Mouse (Mus musculus) intestine, embryonic 14.5 days (tissue): ENCODE measurements at regions not wholly inside any gene's neighbourhood (a gene's known extent, or its start where the extent isn't known, plus 50 kb on each side); places are given as distances from the start of the nearest gene placed in this dataset.

Source experiments
- ATAC-seq: fragments of 200-750 bp; cut with Nextera tagmentation; replicated peaks from 2 replicates; pipeline ENCODE4 v1.8.0; 2017; ENCODE audit warnings: low read depth, moderate number of reproducible peaks, moderate TSS enrichment, moderate library complexity; ENCODE audit not compliant: low FRiP score, low TSS enrichment
- DNase-seq: peaks from one replicate; pipeline ENCODE4 v3.0.0-alpha.2; 2018; ENCODE audit warnings: low spot score
- H3K27ac ChIP-seq: fragments of 300-500 bp; sonication (generic); 2 replicates; pipeline ENCODE4 v1.5.1; 2014; ENCODE audit warnings: low read depth, mild to moderate bottlenecking, control low read depth
- H3K27me3 ChIP-seq: fragments of 300-500 bp; sonication (generic); replicated peaks from 2 replicates; pipeline ENCODE4 v1.6.1; 2014; ENCODE audit warnings: low read length, control low read depth; ENCODE audit not compliant: control insufficient read depth, insufficient read depth
- H3K36me3 ChIP-seq: fragments of 300-500 bp; sonication (generic); 2 replicates; pipeline ENCODE4 v1.6.1; 2014; ENCODE audit warnings: low read length, control low read depth; ENCODE audit not compliant: control insufficient read depth, insufficient read depth
- H3K4me1 ChIP-seq: fragments of 300-500 bp; sonication (generic); replicated peaks from 2 replicates; pipeline ENCODE4 v1.6.1; 2014; ENCODE audit warnings: low read length, control low read depth, mixed read lengths; ENCODE audit not compliant: control insufficient read depth, insufficient read depth
- H3K4me2 ChIP-seq: fragments of 300-500 bp; sonication (generic); 2 replicates; pipeline ENCODE4 v1.6.1; 2014; ENCODE audit warnings: low read length
- H3K4me3 ChIP-seq: fragments of 300-500 bp; sonication (generic); 2 replicates; pipeline ENCODE4 v1.5.1; 2014; ENCODE audit warnings: low read depth, low read length, control low read depth, mixed read lengths
- H3K9ac ChIP-seq: fragments of 300-500 bp; sonication (generic); 2 replicates; pipeline ENCODE4 v1.6.1; 2014; ENCODE audit warnings: mild to moderate bottlenecking, low read length
- H3K9me3 ChIP-seq: fragments of 300-500 bp; sonication (generic); 2 replicates; pipeline ENCODE4 v1.6.1; 2016; ENCODE audit warnings: low read length, control low read depth; ENCODE audit not compliant: control insufficient read depth
- WGBS: fragments of 180-500 bp; shearing (Covaris S2); extraction: QIAGEN DNeasy Blood & Tissue Kit; methylation state at CpG from one replicate; pipeline ENCODE4 v1.1.7; 2014; 5-methylcytosine and 5-hydroxymethylcytosine counted together

GRCm38 (mm10) chr5:75382138-75382537 is 192.6 kb upstream of the Kit start:
- peaks cover 8% of the 10 kb centered on the region for H3K4me1 ChIP-seq
- ATAC-seq (no peak), DNase-seq (no peak)
- H3K36me3 ChIP-seq: no peaks in the 10 kb centered on the region
- H3K9me3 ChIP-seq: no peaks in the 10 kb centered on the region
- no peak overlapping the region for H3K4me3 ChIP-seq
- H3K27ac ChIP-seq: no peak overlapping the region
- no peaks in the 10 kb centered on the region for H3K27me3 ChIP-seq
- no peak overlapping the region for H3K4me2 ChIP-seq
- WGBS: 88% methylated on average over 3 of the region's 3 CpGs
- no peak overlapping the region for H3K9ac ChIP-seq

GRCm38 (mm10) chr5:75387886-75388454 is 186.7 kb upstream of the Kit start:
- DNase-seq (no peak), ATAC-seq (no peak)
- Histone ChIP-seq H3K9me3 (no peaks in the 10 kb centered on the region), H3K4me3 (no peak overlapping the region), H3K9ac (no peak overlapping the region), H3K4me2 (no peak overlapping the region; the same call in 1 of the 2 replicates), H3K4me1 (no peaks in the 10 kb centered on the region), H3K36me3 (no peaks in the 10 kb centered on the region), H3K27ac (no peak overlapping the region), H3K27me3 (no peaks in the 10 kb centered on the region)
- 46% methylated on average over 13 of the region's 13 CpGs for WGBS

GRCm38 (mm10) chr5:75388699-75389260 is 185.9 kb upstream of the Kit start:
- DNase-seq (no peak), ATAC-seq (no peak)
- H3K36me3 ChIP-seq: no peaks in the 10 kb centered on the region
- WGBS: 77% methylated on average over 7 of the region's 7 CpGs
- no peak overlapping the region for H3K27ac ChIP-seq
- no peak overlapping the region for H3K9ac ChIP-seq
- H3K9me3 ChIP-seq: no peaks in the 10 kb centered on the region
- no peak overlapping the region for H3K4me2 ChIP-seq
- H3K4me1 ChIP-seq: no peaks in the 10 kb centered on the region
- H3K27me3 ChIP-seq: no peaks in the 10 kb centered on the region
- H3K4me3 ChIP-seq: no peak overlapping the region

- Histone ChIP-seq H3K4me3 (no peak overlapping the region), H3K9me3 (no peaks in the 10 kb centered on the region), H3K4me1 (no peaks in the 10 kb centered on the region), H3K36me3 (no peaks in the 10 kb centered on the region), H3K4me2 (no peak overlapping the region), H3K27me3 (no peaks in the 10 kb centered on the region), H3K27ac (no peak overlapping the region), H3K9ac (no peak overlapping the region)
- DNase-seq (no peak), ATAC-seq (no peak)
- 56% methylated on average over 7 of the region's 7 CpGs for WGBS
Observed at GRCm38 (mm10) chr5:75389433-75389971, 185.2 kb upstream of the Kit start.

GRCm38 (mm10) chr5:75398820-75399219 is 175.9 kb upstream of the Kit start:
- no peak overlapping the region for H3K4me2 ChIP-seq
- peaks cover 10% of the 10 kb centered on the region for H3K4me1 ChIP-seq
- 80% methylated on average over 5 of the region's 5 CpGs for WGBS

GRCm38 (mm10) chr5:75401734-75402133 is 173.0 kb upstream of the Kit start:
- peaks cover 19% of the 10 kb centered on the region for H3K4me1 ChIP-seq
- no peak for ATAC-seq
- no peak overlapping the region for H3K4me2 ChIP-seq
- H3K4me3 ChIP-seq: no peak overlapping the region
- H3K36me3 ChIP-seq: no peaks in the 10 kb centered on the region
- H3K27ac ChIP-seq: no peak overlapping the region
- no peak for DNase-seq
- WGBS: 66% methylated on average over 3 of the region's 3 CpGs
- H3K9me3 ChIP-seq: no peaks in the 10 kb centered on the region
- no peaks in the 10 kb centered on the region for H3K27me3 ChIP-seq
- no peak overlapping the region for H3K9ac ChIP-seq

More at GRCm38 (mm10) chr5:75398820-75399219, 175.9 kb upstream of the Kit start:
- H3K9me3 ChIP-seq: no peaks in the 10 kb centered on the region
- DNase-seq (no peak), ATAC-seq (no peak)
- H3K27ac ChIP-seq: no peak overlapping the region
- no peaks in the 10 kb centered on the region for H3K36me3 ChIP-seq
- no peak overlapping the region for H3K4me3 ChIP-seq
- H3K9ac ChIP-seq: no peak overlapping the region
- H3K27me3 ChIP-seq: no peaks in the 10 kb centered on the region

GRCm38 (mm10) chr5:75402631-75403030 is 172.1 kb upstream of the Kit start:
- Histone ChIP-seq H3K9ac (no peak overlapping the region), H3K27ac (no peak overlapping the region), H3K36me3 (no peaks in the 10 kb centered on the region), H3K9me3 (no peaks in the 10 kb centered on the region), H3K4me1 (peaks cover 19% of the 10 kb centered on the region), H3K27me3 (no peaks in the 10 kb centered on the region), H3K4me3 (no peak overlapping the region), H3K4me2 (no peak overlapping the region)
- DNase-seq (no peak), ATAC-seq (no peak)
- 38% methylated on average over 3 of the region's 3 CpGs for WGBS

GRCm38 (mm10) chr5:75403531-75403930 is 171.2 kb upstream of the Kit start:
- no peak for ATAC-seq
- 85% methylated on average over 5 of the region's 5 CpGs for WGBS
- H3K36me3 ChIP-seq: no peaks in the 10 kb centered on the region

More at GRCm38 (mm10) chr5:75403531-75403930, 171.2 kb upstream of the Kit start:
- no peak overlapping the region for H3K9ac ChIP-seq
- peaks cover 19% of the 10 kb centered on the region for H3K4me1 ChIP-seq
- no peaks in the 10 kb centered on the region for H3K27me3 ChIP-seq
- no peak overlapping the region for H3K4me2 ChIP-seq
- no peak for DNase-seq
- H3K27ac ChIP-seq: no peak overlapping the region
- H3K4me3 ChIP-seq: no peak overlapping the region
- no peaks in the 10 kb centered on the region for H3K9me3 ChIP-seq
